ENCODE assay signal across 17 mouse cellular contexts in genomic region chr12:118098257-118098656, GRCm38 (mm10).
DNase-seq lines count a peak whose midpoint lies in the region; ATAC-seq and TF ChIP-seq lines count a peak whose summit lies in the region.
"Had no signal": no experiment of that assay in that cellular context is flagged by ENCODE, and none has a peak within 500 bp of the region (broad histone marks: within the 10 kb centered on the region; RNA-seq: fewer than 3 reads in every experiment).

No protein-coding gene starts in this region.

- no peak overlapping the region for H3K9ac ChIP-seq in forebrain, embryonic 14.5 days (ENCODE audit: low read length)
- no peak overlapping the region for H3K9ac ChIP-seq in forebrain, embryonic 12.5 days
- no peak overlapping the region for H3K9ac ChIP-seq in forebrain, embryonic 16.5 days (replicated peaks; ENCODE audit: low read depth, low read length)
- H3K9ac ChIP-seq: hindbrain, embryonic 13.5 days; limb, embryonic 15.5 days; liver, postnatal 0 days; midbrain, embryonic 13.5 days had no signal

- peak; percentile 72; the same call in 1 of the 2 replicates for ATAC-seq in forebrain, embryonic 14.5 days
- ATAC-seq in forebrain, embryonic 12.5 days (ENCODE audit: low FRiP score) = no peak
- peak; percentile 79 for ATAC-seq in forebrain, embryonic 16.5 days
- ATAC-seq: liver, postnatal 0 days; midbrain, embryonic 13.5 days had no signal

- H3K27me3 ChIP-seq in forebrain, embryonic 14.5 days (replicated peaks; ENCODE audit: control insufficient read depth, insufficient read depth, low read length) = no peaks in the 10 kb centered on the region
- no peaks in the 10 kb centered on the region for H3K27me3 ChIP-seq in forebrain, embryonic 12.5 days
- no peaks in the 10 kb centered on the region for H3K27me3 ChIP-seq in cerebellum, adult 2 months (ENCODE audit: control insufficient read depth, insufficient read depth, low read length)
- H3K27me3 ChIP-seq in forebrain, embryonic 16.5 days (replicated peaks; ENCODE audit: control insufficient read depth, insufficient read depth, low read length) = no peaks in the 10 kb centered on the region
- H3K27me3 ChIP-seq: limb, embryonic 15.5 days; midbrain, embryonic 13.5 days had no signal

- no peak overlapping the region for H3K4me3 ChIP-seq in forebrain, embryonic 14.5 days (ENCODE audit: low read depth, low read length)
- H3K4me3 ChIP-seq in forebrain, embryonic 12.5 days (replicated peaks) = no peak overlapping the region
- no peak overlapping the region for H3K4me3 ChIP-seq in cerebellum, adult 2 months (replicated peaks; ENCODE audit: insufficient read depth, low read depth, low read length)
- H3K4me3 ChIP-seq in forebrain, embryonic 16.5 days (replicated peaks; ENCODE audit: low read length) = no peak overlapping the region
- H3K4me3 ChIP-seq: hindbrain, embryonic 13.5 days; limb, embryonic 15.5 days; midbrain, embryonic 13.5 days had no signal

- H3K36me3 ChIP-seq in forebrain, embryonic 14.5 days (ENCODE audit: control insufficient read depth, insufficient read depth, low read length) = no peaks in the 10 kb centered on the region
- no peaks in the 10 kb centered on the region for H3K36me3 ChIP-seq in forebrain, embryonic 12.5 days (replicated peaks)
- H3K36me3 ChIP-seq in forebrain, embryonic 16.5 days (ENCODE audit: control insufficient read depth, insufficient read depth) = no peaks in the 10 kb centered on the region
- H3K36me3 ChIP-seq: hindbrain, embryonic 13.5 days; limb, embryonic 15.5 days; midbrain, embryonic 13.5 days had no signal

- TF ChIP-seq CTCF in cerebellum, adult 2 months (IDR thresholded peaks at IDR 0.05; ENCODE audit: borderline replicate concordance, insufficient read depth, low read depth, low read length) = no peak

- no peak for TF ChIP-seq POLR2A in cerebellum, adult 2 months (IDR thresholded peaks at IDR 0.05; ENCODE audit: borderline replicate concordance, insufficient read depth, low read length)

- no peak overlapping the region for H3K27ac ChIP-seq in forebrain, embryonic 14.5 days (ENCODE audit: low read depth, low read length)
- H3K27ac ChIP-seq in forebrain, embryonic 12.5 days = no peak overlapping the region
- H3K27ac ChIP-seq in cerebellum, adult 2 months (ENCODE audit: insufficient read depth, low read length) = no peak overlapping the region
- no peak overlapping the region for H3K27ac ChIP-seq in forebrain, embryonic 16.5 days (ENCODE audit: low read length)
- H3K27ac ChIP-seq: hindbrain, embryonic 13.5 days; kidney, postnatal 0 days; limb, embryonic 15.5 days; midbrain, embryonic 13.5 days had no signal

- no peaks in the 10 kb centered on the region for H3K4me1 ChIP-seq in forebrain, embryonic 14.5 days (ENCODE audit: control insufficient read depth, insufficient read depth, low read length)
- no peaks in the 10 kb centered on the region for H3K4me1 ChIP-seq in forebrain, embryonic 12.5 days
- H3K4me1 ChIP-seq in cerebellum, adult 2 months (ENCODE audit: control insufficient read depth, insufficient read depth, low read length) = peaks cover 12% of the 10 kb centered on the region; the same call in 1 of the 2 replicates
- no peaks in the 10 kb centered on the region for H3K4me1 ChIP-seq in forebrain, embryonic 16.5 days (replicated peaks; ENCODE audit: control insufficient read depth, insufficient read depth, low read length)
- H3K4me1 ChIP-seq: hindbrain, embryonic 13.5 days; limb, embryonic 15.5 days; midbrain, embryonic 13.5 days had no signal

- WGBS in forebrain, embryonic 14.5 days = 64% methylated on average over 3 of the region's 3 CpGs
- WGBS in forebrain, embryonic 12.5 days = 86% methylated on average over 3 of the region's 3 CpGs
- 11% methylated on average over 3 of the region's 3 CpGs for WGBS in cerebellum, adult 2 months
- 64% methylated on average over 3 of the region's 3 CpGs for WGBS in forebrain, embryonic 16.5 days

- no peak overlapping the region for H3K4me2 ChIP-seq in forebrain, embryonic 14.5 days (ENCODE audit: low read length)
- no peak overlapping the region for H3K4me2 ChIP-seq in forebrain, embryonic 12.5 days
- no peak overlapping the region for H3K4me2 ChIP-seq in forebrain, embryonic 16.5 days (ENCODE audit: low read length)
- H3K4me2 ChIP-seq: hindbrain, embryonic 13.5 days; limb, embryonic 15.5 days; midbrain, embryonic 13.5 days had no signal

- no peaks in the 10 kb centered on the region for H3K9me3 ChIP-seq in forebrain, embryonic 14.5 days (replicated peaks; ENCODE audit: control insufficient read depth, low read length)
- no peaks in the 10 kb centered on the region for H3K9me3 ChIP-seq in forebrain, embryonic 12.5 days
- H3K9me3 ChIP-seq in forebrain, embryonic 16.5 days (ENCODE audit: control insufficient read depth, low read length) = no peaks in the 10 kb centered on the region
- H3K9me3 ChIP-seq: hindbrain, embryonic 13.5 days; limb, embryonic 15.5 days; midbrain, embryonic 13.5 days had no signal

- peak; percentile 59 for DNase-seq in forebrain, embryonic 14.5 days (ENCODE audit: low spot score)
- peak; percentile 95 for DNase-seq in brain, adult 2 months (ENCODE audit: low read depth, low spot score)
- peak; percentile 73 to 88 for DNase-seq in cerebellum, adult 2 months
- no peak for DNase-seq in heart, adult 8-10 months (ENCODE audit: low spot score)
- DNase-seq in gastrocnemius, postnatal 4 days (ENCODE audit: low spot score in 2 of 2) = no peak
- DNase-seq: adrenal gland, adult 8-10 months; gastrocnemius, postnatal 14 days; heart, postnatal 14 days; kidney, adult 11 months; liver, postnatal 0 days; thymus, postnatal 36 days had no signal

Comparison
In these comparisons a context has a peak if more than half of its experiments do, and no peak if none do; other contexts are left out.
1. DNase-seq: peak in forebrain, embryonic 14.5 days (single experiment), brain, adult 2 months (single experiment) and cerebellum, adult 2 months (2 of 2); none in heart, adult 8-10 months (single experiment) and gastrocnemius, postnatal 4 days (0 of 2).